ENCODE assay signal across 17 mouse cellular contexts in genomic region chr17:71120626-71121025, GRCm38 (mm10).
DNase-seq lines count a peak whose midpoint lies in the region; ATAC-seq and TF ChIP-seq lines count a peak whose summit lies in the region.
"Had no signal": no experiment of that assay in that cellular context is flagged by ENCODE, and none has a peak within 500 bp of the region (broad histone marks: within the 10 kb centered on the region; RNA-seq: fewer than 3 reads in every experiment).

No protein-coding gene starts in this region.

- TF ChIP-seq POLR2A in limb, embryonic 14.5 days (IDR thresholded peaks at IDR 0.05; ENCODE audit: borderline replicate concordance, extremely low read depth, insufficient read depth, insufficient read length), result no peak

- 46% methylated on average over 5 of the region's 6 CpGs for WGBS in kidney, embryonic 16.5 days
- 13% methylated on average over 4 of the region's 6 CpGs for WGBS in embryonic facial prominence, embryonic 12.5 days
- whole genome bisulfite sequencing in heart, embryonic 14.5 days, result 7% methylated on average over 4 of the region's 6 CpGs
- WGBS in limb, embryonic 14.5 days, result 48% methylated on average over 5 of the region's 6 CpGs
- WGBS in midbrain, embryonic 15.5 days, result 46% methylated on average over 4 of the region's 6 CpGs

- no peaks in the 10 kb centered on the region for H3K9me3 ChIP-seq in kidney, embryonic 16.5 days (ENCODE audit: low read length)
- H3K9me3 ChIP-seq in embryonic facial prominence, embryonic 12.5 days, result no peaks in the 10 kb centered on the region
- no peaks in the 10 kb centered on the region for H3K9me3 ChIP-seq in heart, embryonic 14.5 days (ENCODE audit: control insufficient read depth, low read length)
- H3K9me3 ChIP-seq in limb, embryonic 14.5 days (ENCODE audit: control insufficient read depth, low read length), result no peaks in the 10 kb centered on the region
- no peaks in the 10 kb centered on the region for H3K9me3 ChIP-seq in midbrain, embryonic 15.5 days
- H3K9me3 ChIP-seq: hindbrain, embryonic 13.5 days; neural tube, embryonic 15.5 days had no signal

- H3K4me1 ChIP-seq in kidney, embryonic 16.5 days (ENCODE audit: insufficient read depth, low read length), result peaks cover 15% of the 10 kb centered on the region
- peaks cover 29% of the 10 kb centered on the region for H3K4me1 ChIP-seq in embryonic facial prominence, embryonic 12.5 days
- peaks cover 26 to 44% of the 10 kb centered on the region in 2 experiments for H3K4me1 ChIP-seq in heart, embryonic 14.5 days (ENCODE audit: control insufficient read depth in 2 of 2, insufficient read depth in 2 of 2, low read length in 2 of 2)
- H3K4me1 ChIP-seq in limb, embryonic 14.5 days (ENCODE audit: control insufficient read depth, insufficient read depth, low read length), result peaks cover 26% of the 10 kb centered on the region
- H3K4me1 ChIP-seq in midbrain, embryonic 15.5 days, result no peaks in the 10 kb centered on the region

- no peak for DNase-seq in kidney, postnatal 25 days
- no peak for DNase-seq in limb, embryonic 14.5 days (ENCODE audit: low spot score)
- no peak for DNase-seq in ovary, postnatal 14 days (ENCODE audit: low spot score)
- DNase-seq in liver, result no peak
- DNase-seq: adrenal gland, adult 2 months; gastrocnemius, postnatal 10 days; kidney, adult 9 months; layer of hippocampus, adult 9-11 months; thymus, adult 2 months had no signal

- peak overlapping the region; percentile 36; the same call in 1 of the 2 replicates for H3K27ac ChIP-seq in kidney, embryonic 16.5 days (ENCODE audit: low read length)
- H3K27ac ChIP-seq in embryonic facial prominence, embryonic 12.5 days, result peak overlapping the region; percentile 82
- peak overlapping the region in 1 of 2 experiments; percentile 78; a peak in 3 of 4 replicates for H3K27ac ChIP-seq in heart, embryonic 14.5 days (replicated peaks in 1 of 2; ENCODE audit: control insufficient read depth in 1 of 2, insufficient read depth in 1 of 2, low read depth in 2 of 2, low read length in 2 of 2)
- peak overlapping the region; percentile 43; the same call in 1 of the 2 replicates for H3K27ac ChIP-seq in limb, embryonic 14.5 days (replicated peaks; ENCODE audit: low read depth, low read length)
- no peak overlapping the region for H3K27ac ChIP-seq in midbrain, embryonic 15.5 days
- H3K27ac ChIP-seq: hindbrain, embryonic 13.5 days; neural tube, embryonic 15.5 days had no signal

- H3K4me3 ChIP-seq in kidney, embryonic 16.5 days (ENCODE audit: low read length), result no peak overlapping the region
- no peak overlapping the region for H3K4me3 ChIP-seq in embryonic facial prominence, embryonic 12.5 days
- no peak overlapping the region for H3K4me3 ChIP-seq in heart, embryonic 14.5 days (ENCODE audit: control insufficient read depth in 1 of 2, insufficient read depth in 1 of 2, low read depth in 1 of 2, low read length in 2 of 2)
- H3K4me3 ChIP-seq in limb, embryonic 14.5 days (replicated peaks; ENCODE audit: low read length), result no peak overlapping the region
- H3K4me3 ChIP-seq in midbrain, embryonic 15.5 days, result no peak overlapping the region
- H3K4me3 ChIP-seq: hindbrain, embryonic 13.5 days; neural tube, embryonic 15.5 days had no signal

- no peaks in the 10 kb centered on the region for H3K27me3 ChIP-seq in kidney, embryonic 16.5 days (ENCODE audit: insufficient read depth, low read length)
- H3K27me3 ChIP-seq in embryonic facial prominence, embryonic 12.5 days, result no peaks in the 10 kb centered on the region
- no peaks in the 10 kb centered on the region for H3K27me3 ChIP-seq in heart, embryonic 14.5 days (ENCODE audit: control insufficient read depth, insufficient read depth, low read length)
- H3K27me3 ChIP-seq in limb, embryonic 14.5 days (ENCODE audit: control insufficient read depth, insufficient read depth, low read length), result no peaks in the 10 kb centered on the region
- no peaks in the 10 kb centered on the region for H3K27me3 ChIP-seq in midbrain, embryonic 15.5 days (replicated peaks)
- H3K27me3 ChIP-seq: CH12.LX; hindbrain, embryonic 13.5 days; neural tube, embryonic 15.5 days; Patski had no signal

- no peaks in the 10 kb centered on the region for H3K36me3 ChIP-seq in kidney, embryonic 16.5 days (ENCODE audit: insufficient read depth, low read length)
- H3K36me3 ChIP-seq in embryonic facial prominence, embryonic 12.5 days, result no peaks in the 10 kb centered on the region
- peaks cover 85% of the 10 kb centered on the region for H3K36me3 ChIP-seq in heart, embryonic 14.5 days (ENCODE audit: control insufficient read depth, insufficient read depth, low read length)
- H3K36me3 ChIP-seq in limb, embryonic 14.5 days (ENCODE audit: control insufficient read depth, insufficient read depth, low read length), result no peaks in the 10 kb centered on the region
- no peaks in the 10 kb centered on the region for H3K36me3 ChIP-seq in midbrain, embryonic 15.5 days (replicated peaks)
- H3K36me3 ChIP-seq: hindbrain, embryonic 13.5 days; neural tube, embryonic 15.5 days had no signal

- ATAC-seq in kidney, embryonic 16.5 days (ENCODE audit: low FRiP score, low TSS enrichment), result no peak
- no peak for ATAC-seq in embryonic facial prominence, embryonic 12.5 days (ENCODE audit: insufficient number of reproducible peaks, insufficient read depth, low FRiP score, low TSS enrichment)
- ATAC-seq in heart, embryonic 14.5 days (ENCODE audit: insufficient number of reproducible peaks, insufficient read depth, low FRiP score, low read depth), result peak; percentile 72
- ATAC-seq in limb, embryonic 14.5 days (ENCODE audit: low FRiP score, low read depth), result no peak
- no peak for ATAC-seq in midbrain, embryonic 15.5 days (replicated peaks)
- ATAC-seq: Patski had no signal

- H3K9ac ChIP-seq in kidney, embryonic 16.5 days (replicated peaks; ENCODE audit: low read length), result no peak overlapping the region
- no peak overlapping the region for H3K9ac ChIP-seq in embryonic facial prominence, embryonic 12.5 days
- H3K9ac ChIP-seq in heart, embryonic 14.5 days (ENCODE audit: low read length), result peak overlapping the region; percentile 34; the same call in 1 of the 2 replicates
- no peak overlapping the region for H3K9ac ChIP-seq in limb, embryonic 14.5 days (ENCODE audit: low read depth, low read length, severe bottlenecking)
- no peak overlapping the region for H3K9ac ChIP-seq in midbrain, embryonic 15.5 days
- H3K9ac ChIP-seq: hindbrain, embryonic 13.5 days; neural tube, embryonic 15.5 days had no signal

- H3K4me2 ChIP-seq in kidney, embryonic 16.5 days (replicated peaks; ENCODE audit: low read depth, low read length), result no peak overlapping the region
- H3K4me2 ChIP-seq in embryonic facial prominence, embryonic 12.5 days (replicated peaks), result no peak overlapping the region
- H3K4me2 ChIP-seq in heart, embryonic 14.5 days (ENCODE audit: low read length), result no peak overlapping the region
- H3K4me2 ChIP-seq in limb, embryonic 14.5 days (replicated peaks; ENCODE audit: low read depth, low read length, severe bottlenecking), result no peak overlapping the region
- no peak overlapping the region for H3K4me2 ChIP-seq in midbrain, embryonic 15.5 days
- H3K4me2 ChIP-seq: hindbrain, embryonic 13.5 days; neural tube, embryonic 15.5 days had no signal
